Mouse (Mus musculus) lung, postnatal 25 days (tissue): ENCODE results near the gene Slc22a21.

Source experiments
- DNase-seq: peaks from one replicate; pipeline ENCODE4 v3.0.0; 2022; ENCODE audit warnings: low spot score

The Slc22a21 gene

DNA sequence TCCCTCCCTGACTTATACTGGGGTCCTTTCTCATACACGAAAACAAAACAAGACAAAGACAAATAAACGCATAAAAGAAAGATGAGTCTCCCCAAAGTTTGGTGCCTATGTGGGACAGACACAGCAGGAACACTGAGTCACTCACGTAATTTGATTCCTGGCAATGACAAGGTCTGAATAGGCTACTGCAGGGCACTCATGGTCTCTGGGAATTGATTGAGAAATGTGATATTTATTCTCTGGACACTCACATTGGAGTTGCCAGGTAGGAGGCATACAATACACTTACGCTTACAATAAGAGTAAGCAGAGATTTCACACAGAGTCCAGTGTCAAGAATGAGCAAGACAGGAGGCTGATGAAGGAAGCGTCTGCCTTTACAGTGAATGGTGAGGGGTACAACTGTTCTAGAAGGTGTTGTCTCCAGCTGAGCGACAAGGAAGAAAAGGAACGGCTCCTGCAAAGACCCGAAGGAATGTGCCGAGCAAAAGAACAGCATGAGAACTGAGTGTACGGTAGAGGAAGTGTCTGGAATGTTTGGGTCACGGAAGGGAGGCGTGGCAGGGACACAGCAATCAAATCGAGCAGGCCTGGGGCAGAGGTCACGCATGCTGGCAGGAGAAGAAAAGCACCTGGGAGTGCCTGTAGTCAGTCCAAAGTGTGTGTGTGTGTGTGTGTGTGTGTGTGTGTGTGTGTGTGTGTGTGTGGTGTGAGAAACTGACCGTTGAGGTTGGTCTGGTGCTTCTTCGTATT, 76.2 kb downstream of the Slc22a21 start:
- peak; percentile 90 for DNase-seq

- no peak for DNase-seq
Measured at GRCm38 (mm10) chr11:53902741-53903140, 77.4 kb downstream of the Slc22a21 start.

- DNase-seq: no peak
Measured at GRCm38 (mm10) chr11:53900991-53901390, 79.1 kb downstream of the Slc22a21 start.

DNA sequence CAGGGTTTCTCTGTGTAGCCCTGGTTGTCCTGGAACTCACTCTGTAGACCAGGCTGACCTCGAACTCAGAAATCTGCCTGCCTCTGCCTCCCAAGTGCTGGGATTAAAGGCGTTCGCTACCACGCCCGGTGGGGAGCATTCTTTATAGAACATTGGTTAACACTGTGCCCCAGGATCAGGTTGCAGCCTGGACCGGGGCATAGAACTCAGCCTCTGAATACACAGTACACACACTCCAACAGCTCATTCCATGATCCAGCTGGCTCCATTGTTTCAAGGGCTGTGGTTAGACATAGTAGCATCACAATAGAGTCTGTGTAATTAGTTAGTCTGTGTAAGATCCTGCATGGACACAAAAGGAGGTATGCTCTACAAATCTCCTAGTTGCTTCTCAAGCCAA, 80.2 kb downstream of the Slc22a21 start:
- no peak for DNase-seq
